Comparison of ENCODE assay signal across 8 mouse cellular contexts in the genomic region with DNA sequence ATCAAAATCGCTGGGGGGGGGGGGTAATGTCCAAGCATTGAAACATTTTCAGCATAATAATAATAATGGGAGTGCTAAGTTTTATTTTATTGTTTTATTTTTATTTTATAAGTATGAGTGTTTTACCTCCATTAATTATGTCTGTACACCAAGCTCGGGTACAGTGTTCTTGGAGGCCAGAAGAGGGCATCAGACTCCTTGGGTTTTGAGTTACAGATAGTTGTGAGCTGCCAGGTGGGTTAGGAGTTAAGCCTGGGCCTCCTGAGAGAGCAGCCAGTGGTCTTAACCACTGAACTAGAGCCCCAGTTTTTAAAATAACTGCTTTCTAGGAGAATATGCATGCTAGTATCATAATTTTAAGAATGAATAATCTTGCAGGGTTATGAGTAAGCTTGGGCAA. TPM values are rescaled to one million over a fixed set of nuclear protein-coding genes. Genes with fewer than 3 reads are reported as not detected.
DNase-seq lines count a peak whose midpoint lies in the region; TF ChIP-seq lines count a peak whose summit lies in the region.
"Had no signal": no experiment of that assay in that cellular context is flagged by ENCODE, and none has a peak within 500 bp of the region (broad histone marks: within the 10 kb centered on the region; RNA-seq: fewer than 3 reads in every experiment).

No protein-coding gene starts in this region.

- H3K4me3 ChIP-seq in ES-Bruce4 (ENCODE audit: low read depth, low read length): no peak overlapping the region
- H3K4me3 ChIP-seq: megakaryocyte, embryonic 14.5 days had no signal

- H3K9me3 ChIP-seq in ES-Bruce4 (replicated peaks; ENCODE audit: control insufficient read depth, insufficient read depth, low read length, poor library complexity, severe bottlenecking): no peaks in the 10 kb centered on the region
- H3K9me3 ChIP-seq: megakaryocyte, embryonic 14.5 days had no signal

- H3K4me1 ChIP-seq in ES-Bruce4 (ENCODE audit: control insufficient read depth, insufficient read depth, low read length): no peaks in the 10 kb centered on the region

- H3K27me3 ChIP-seq in ES-Bruce4 (ENCODE audit: control insufficient read depth, insufficient read depth, low read length, poor library complexity, severe bottlenecking): no peaks in the 10 kb centered on the region

- no peak for TF ChIP-seq POLR2A in ES-Bruce4 (IDR thresholded peaks at IDR 0.05; ENCODE audit: insufficient read depth, low read length)

- H3K36me3 ChIP-seq in ES-Bruce4 (ENCODE audit: control insufficient read depth, insufficient read depth, low read length, poor library complexity, severe bottlenecking): no peaks in the 10 kb centered on the region

- peak; percentile 14 for TF ChIP-seq CTCF in ES-Bruce4 (IDR thresholded peaks at IDR 0.05; ENCODE audit: low read depth, low read length)

- no peak overlapping the region for H3K9ac ChIP-seq in ES-Bruce4 (ENCODE audit: low read depth, poor library complexity, severe bottlenecking)

- H3K27ac ChIP-seq in ES-Bruce4 (ENCODE audit: insufficient read depth, low read length): no peak overlapping the region

- no peak for TF ChIP-seq EP300 in ES-Bruce4 (IDR thresholded peaks at IDR 0.05; ENCODE audit: insufficient read depth, low read depth, low read length)

- peak; percentile 39 for DNase-seq in kidney, adult 9 months
- DNase-seq in kidney, postnatal 14 days: no peak
- peak; percentile 77 for DNase-seq in A20 (ENCODE audit: low read depth, low spot score)
- peak; percentile 47 for DNase-seq in induced T-regulatory cell, adult 2 months (ENCODE audit: low read depth)
- no peak for DNase-seq in frontal cortex, postnatal 36 days (ENCODE audit: low spot score in 2 of 2)
- DNase-seq in Muller cell, postnatal 12 days (ENCODE audit: inconsistent ontology term): no peak

RNA-seq across cellular contexts. Expression of a gene that starts 5.2 kb away (rescaled TPM):
- 32.9 and 37.4 TPM in 2 replicates for polyA plus RNA-seq in ES-Bruce4 (2011; ENCODE audit: insufficient read depth, insufficient read length, low read depth, missing spikeins)

RNA-seq across cellular contexts. Expression of a gene that starts 19.5 kb away (rescaled TPM):
- polyA plus RNA-seq in ES-Bruce4 (2011; ENCODE audit: insufficient read depth, insufficient read length, low read depth, missing spikeins): 8.2 and 11.8 TPM in 2 replicates

RNA-seq across cellular contexts. Expression of a gene that starts 27.5 kb away (rescaled TPM):
- 79.1 and 93.6 TPM in 2 replicates for polyA plus RNA-seq in ES-Bruce4 (2011; ENCODE audit: insufficient read depth, insufficient read length, low read depth, missing spikeins)

RNA-seq across cellular contexts. Expression of a gene that starts 27.6 kb away (rescaled TPM):
- 27.2 and 37.6 TPM in 2 replicates for polyA plus RNA-seq in ES-Bruce4 (2011; ENCODE audit: insufficient read depth, insufficient read length, low read depth, missing spikeins)

Comparison
In these comparisons a context has a peak if more than half of its experiments do, and no peak if none do; other contexts are left out.
1. DNase-seq: peak in kidney, adult 9 months (single experiment), A20 (single experiment) and induced T-regulatory cell, adult 2 months (single experiment); none in kidney, postnatal 14 days (single experiment), frontal cortex, postnatal 36 days (0 of 2) and Muller cell, postnatal 12 days (single experiment).